Mouse (Mus musculus) common myeloid progenitor, adult 5-6 weeks (primary cell): ENCODE data around the gene Ly6c2. TPM values are rescaled to one million over a fixed set of nuclear protein-coding genes. Genes with fewer than 3 reads are reported as not detected.

ENCODE experiments used
- total RNA-seq: library from RNA; stranded (forward); fragments of 200-1000, 187-1606 nt; gene quantifications from 2 replicates; pipeline ENCODE4 v1.2.3, GENCODE M21; 2017

Gene Ly6c2
- total RNA-seq, 1 experiment from 2014 or later = 54.9 TPM

Other genes with a start within 250 kb of the Ly6c2 start
- gene 2010109I03Rik, start 214.9 kb downstream of the Ly6c2 start, total RNA-seq = not detected in 2 replicates
- 0.14 TPM in 1 of 2 replicates, not detected in the other for gene Ly6i, start 128.5 kb downstream of the Ly6c2 start, total RNA-seq
- gene Ly6a, start 113.9 kb downstream of the Ly6c2 start, total RNA-seq = 3.3 TPM in 2 replicates
- not detected in 2 replicates for gene Ly6c1, start 63.1 kb downstream of the Ly6c2 start, total RNA-seq
- gene Ly6g, start 43.3 kb upstream of the Ly6c2 start, total RNA-seq = 2.0 TPM in 1 of 2 replicates, not detected in the other
- not detected in 2 replicates for gene BC025446, start 104.4 kb upstream of the Ly6c2 start, total RNA-seq
- not detected in 2 replicates for gene Ly6f, start 156.5 kb upstream of the Ly6c2 start, total RNA-seq